Mouse (Mus musculus): ENCODE measurements around the gene Otor. TPM values are rescaled to one million over a fixed set of nuclear protein-coding genes. Genes with fewer than 3 reads are reported as not detected.

Gene Otor
- polyA plus RNA-seq, 1 experiment = not detected

DNA sequence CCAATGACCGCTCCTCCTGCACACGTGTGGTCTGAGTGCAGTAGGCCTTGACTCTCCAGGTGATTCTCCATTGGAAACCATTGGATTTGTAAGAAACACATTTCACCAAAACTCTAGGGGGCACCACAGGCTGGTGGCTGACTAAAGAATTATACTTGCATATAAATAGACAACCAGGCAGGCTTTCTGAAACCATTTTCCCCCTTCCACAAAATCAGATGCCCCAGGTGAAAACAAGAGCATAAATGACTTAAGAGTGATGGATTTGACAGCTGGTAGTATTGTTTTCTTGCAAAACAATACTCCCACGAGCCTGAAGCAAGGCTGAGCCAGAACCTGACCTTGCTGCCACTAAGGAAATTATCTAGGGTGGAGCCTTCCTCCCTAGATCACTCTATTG is 39.2 kb downstream of the Otor start:
- Histone ChIP-seq H3K4me3 (ENCODE audit: control insufficient read depth, insufficient read depth, low read length) (no peak overlapping the region), H3K4me1 (replicated peaks; ENCODE audit: control insufficient read depth, insufficient read depth, low read length) (no peaks in the 10 kb centered on the region), H3K27me3 (ENCODE audit: control insufficient read depth, insufficient read depth, low read length) (no peaks in the 10 kb centered on the region), H3K36me3 (ENCODE audit: control insufficient read depth, insufficient read depth, low read length) (no peaks in the 10 kb centered on the region), H3K27ac (ENCODE audit: control insufficient read depth, insufficient read depth, low read length) (no peak overlapping the region)
- 59% methylated on average over 3 of the region's 3 CpGs for whole genome bisulfite sequencing
- TF ChIP-seq CTCF (IDR thresholded peaks at IDR 0.05; ENCODE audit: borderline replicate concordance, control insufficient read depth, extremely low read depth, insufficient read depth, low read length, poor library complexity) (no peak), POLR2A (IDR thresholded peaks at IDR 0.05; ENCODE audit: control insufficient read depth, extremely low read depth, insufficient read depth, low read length, poor library complexity) (no peak)
- DNase-seq = no peak

DNA sequence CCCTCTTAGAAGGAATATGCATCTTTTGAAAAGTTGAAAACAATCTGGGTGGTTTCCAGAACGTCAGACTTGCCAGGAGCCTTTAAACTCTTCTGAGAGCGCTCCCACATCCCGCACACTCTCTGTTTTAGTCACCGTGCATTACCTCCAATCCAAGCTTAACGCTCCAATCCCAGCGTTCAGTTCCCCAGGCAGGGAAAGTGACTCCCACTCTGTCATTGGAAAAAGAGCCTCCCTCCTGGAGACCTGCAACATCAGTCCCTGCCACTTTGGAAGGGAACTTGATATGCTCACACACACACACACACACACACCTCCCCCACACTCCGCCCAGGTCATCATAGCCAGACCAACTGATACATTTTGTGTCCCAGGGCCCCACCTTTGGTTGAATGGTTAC is 39.9 kb downstream of the Otor start:
- no peak overlapping the region for H3K4me3 ChIP-seq (ENCODE audit: control insufficient read depth, insufficient read depth, low read length)
- H3K27me3 ChIP-seq (ENCODE audit: control insufficient read depth, insufficient read depth, low read length) = no peaks in the 10 kb centered on the region
- no peak for DNase-seq
- H3K27ac ChIP-seq (ENCODE audit: control insufficient read depth, insufficient read depth, low read length) = no peak overlapping the region
- H3K4me1 ChIP-seq (replicated peaks; ENCODE audit: control insufficient read depth, insufficient read depth, low read length) = no peaks in the 10 kb centered on the region
- H3K36me3 ChIP-seq (ENCODE audit: control insufficient read depth, insufficient read depth, low read length) = no peaks in the 10 kb centered on the region
- TF ChIP-seq CTCF (IDR thresholded peaks at IDR 0.05; ENCODE audit: borderline replicate concordance, control insufficient read depth, extremely low read depth, insufficient read depth, low read length, poor library complexity) (no peak), POLR2A (IDR thresholded peaks at IDR 0.05; ENCODE audit: control insufficient read depth, extremely low read depth, insufficient read depth, low read length, poor library complexity) (no peak)
- 87% methylated on average over 7 of the region's 7 CpGs for WGBS

DNA sequence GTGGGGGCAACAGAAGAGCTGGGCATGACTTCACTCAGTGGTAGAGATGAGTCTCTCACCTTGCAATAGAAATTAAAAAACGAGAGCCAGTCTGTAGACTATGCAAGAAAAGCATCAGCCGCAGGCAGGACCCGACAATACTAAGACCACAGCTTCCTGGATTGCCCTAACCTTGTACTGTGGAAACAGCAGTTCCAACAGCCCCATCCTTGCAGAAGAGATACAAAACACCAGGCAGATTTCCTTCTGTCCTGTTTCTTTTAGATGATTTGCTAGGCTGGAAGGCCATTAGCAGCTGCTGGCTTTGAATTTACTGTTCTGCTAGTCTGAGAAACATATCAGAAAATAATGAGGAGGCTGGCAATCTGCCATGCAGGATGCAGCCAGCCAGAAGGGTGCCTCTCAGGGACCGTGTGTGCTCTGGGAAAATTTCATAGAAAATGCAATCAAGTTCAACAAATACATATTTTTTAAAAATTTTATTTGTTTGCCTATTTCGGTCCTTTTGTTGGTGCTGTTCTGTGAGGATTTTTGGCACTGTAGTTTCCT is 52.9 kb downstream of the Otor start:
- Histone ChIP-seq H3K4me3 (ENCODE audit: control insufficient read depth, insufficient read depth, low read length) (no peak overlapping the region), H3K27me3 (ENCODE audit: control insufficient read depth, insufficient read depth, low read length) (no peaks in the 10 kb centered on the region), H3K4me1 (replicated peaks; ENCODE audit: control insufficient read depth, insufficient read depth, low read length) (no peaks in the 10 kb centered on the region), H3K27ac (ENCODE audit: control insufficient read depth, insufficient read depth, low read length) (no peak overlapping the region), H3K36me3 (ENCODE audit: control insufficient read depth, insufficient read depth, low read length) (no peaks in the 10 kb centered on the region)
- no peak for TF ChIP-seq CTCF (IDR thresholded peaks at IDR 0.05; ENCODE audit: borderline replicate concordance, control insufficient read depth, extremely low read depth, insufficient read depth, low read length, poor library complexity)
- TF ChIP-seq POLR2A (IDR thresholded peaks at IDR 0.05; ENCODE audit: control insufficient read depth, extremely low read depth, insufficient read depth, low read length, poor library complexity) = no peak
- DNase-seq = no peak
- WGBS = 41% methylated on average over 5 of the region's 5 CpGs

Other genes with a start within 250 kb of the Otor start
- gene Kif16b, start 176.9 kb upstream of the Otor start, polyA plus RNA-seq (2012; rRNA removed) = 8.6 and 9.5 TPM in 2 replicates
- 7.0 and 7.5 TPM in 2 replicates for gene Snrpb2, start 15.4 kb upstream of the Otor start, polyA plus RNA-seq (2012; rRNA removed)